Mouse (Mus musculus): Measurements from ENCODE around the gene Sobp. TPM values are rescaled to one million over a fixed set of nuclear protein-coding genes. Genes with fewer than 3 reads are reported as not detected.

Sobp gene
- polyA plus RNA-seq, 1 experiment from 2014 or later, result 15.1 TPM

DNA sequence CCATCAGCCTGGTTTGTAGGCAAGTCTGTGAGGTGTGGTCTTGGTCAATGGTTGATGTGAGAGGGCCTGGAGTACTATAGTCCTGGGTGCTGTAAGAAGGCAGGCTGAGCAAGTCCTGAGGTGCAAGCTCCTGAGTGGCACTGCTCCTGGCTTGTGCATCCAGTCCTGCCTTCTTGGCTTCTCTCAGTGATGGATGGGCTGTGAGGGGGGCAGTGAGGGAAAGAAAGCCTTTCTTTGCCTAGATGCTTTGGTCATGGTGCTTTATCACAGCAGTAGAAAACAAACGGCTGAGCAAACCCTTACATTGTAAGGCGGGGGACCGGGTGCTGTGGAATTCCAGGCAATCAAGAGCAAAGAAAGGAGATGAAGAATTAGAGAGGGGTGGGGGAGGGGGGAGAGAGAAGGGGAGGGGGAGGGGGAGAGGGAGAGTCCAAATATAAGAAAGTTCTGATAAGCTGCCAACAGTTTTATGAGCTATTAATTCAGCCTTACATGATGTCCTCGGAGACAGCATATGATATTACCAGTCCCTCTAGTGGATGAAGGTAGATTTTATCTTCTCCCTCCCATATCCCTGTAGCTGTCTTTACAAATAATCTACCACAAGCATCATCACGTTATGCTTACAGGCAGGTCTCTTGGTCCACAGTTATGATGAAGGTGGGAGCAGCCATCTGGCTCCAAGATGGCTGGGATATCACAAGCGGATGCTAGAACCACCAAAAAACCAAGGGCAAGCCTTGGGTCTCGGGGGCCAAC is 193.2 kb downstream of the Sobp start:
- Histone ChIP-seq H3K4me2 (replicated peaks) (no peak overlapping the region), H3K9me3 (no peaks in the 10 kb centered on the region), H3K36me3 (no peaks in the 10 kb centered on the region), H3K4me1 (no peaks in the 10 kb centered on the region), H3K9ac (replicated peaks) (no peak overlapping the region), H3K27ac (replicated peaks) (no peak overlapping the region), H3K27me3 (no peaks in the 10 kb centered on the region), H3K4me3 (no peak overlapping the region)
- no peak for ATAC-seq (replicated peaks)
- WGBS, result 65% methylated on average over 7 of the region's 7 CpGs

DNA sequence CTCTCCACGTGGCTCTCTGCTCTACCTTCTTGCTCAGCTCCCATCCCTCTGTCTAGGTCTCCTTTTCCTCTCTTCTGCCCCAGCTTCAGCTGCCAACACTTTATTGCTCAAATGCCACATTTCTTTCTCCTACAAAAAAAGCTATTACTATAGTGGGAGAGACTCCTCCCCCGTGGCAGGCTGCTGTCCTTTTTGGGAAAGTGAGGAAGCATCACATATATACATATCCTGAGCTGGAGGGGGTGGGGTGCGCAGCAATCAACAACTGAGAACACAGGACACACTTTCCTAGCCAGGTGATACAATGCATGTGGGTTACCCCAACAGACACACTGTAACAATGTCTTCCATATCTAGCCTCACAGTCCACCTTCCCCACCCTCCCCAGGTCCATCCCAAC is 196.0 kb downstream of the Sobp start:
- Histone ChIP-seq H3K9me3 (no peaks in the 10 kb centered on the region), H3K27ac (replicated peaks) (no peak overlapping the region), H3K36me3 (no peaks in the 10 kb centered on the region), H3K4me1 (no peaks in the 10 kb centered on the region), H3K9ac (replicated peaks) (no peak overlapping the region), H3K4me2 (replicated peaks) (no peak overlapping the region), H3K4me3 (no peak overlapping the region), H3K27me3 (no peaks in the 10 kb centered on the region)
- WGBS, result 58% methylated on average over 3 of the region's 3 CpGs
- ATAC-seq (replicated peaks), result no peak

DNA sequence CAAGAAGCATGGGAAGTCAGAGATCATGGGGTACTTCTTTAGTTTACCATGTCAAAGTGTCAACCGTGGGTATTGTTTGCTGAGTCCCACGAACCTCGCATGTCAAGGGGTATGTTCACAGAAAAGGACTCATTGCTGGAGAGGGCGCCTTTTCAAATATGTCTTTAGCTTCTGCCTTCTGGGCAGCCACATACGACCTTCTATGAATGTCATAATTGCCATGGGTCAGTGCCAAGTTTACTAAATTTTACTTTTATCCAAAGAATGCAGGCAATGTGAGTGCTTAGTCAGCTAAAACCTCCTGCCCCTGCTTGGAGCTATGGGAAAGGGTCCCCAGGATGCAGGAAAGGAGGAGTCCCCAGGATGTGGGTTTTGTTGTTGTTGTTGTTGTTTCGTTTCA is 197.8 kb downstream of the Sobp start:
- Histone ChIP-seq H3K4me1 (peaks cover 4% of the 10 kb centered on the region; the same call in 1 of the 2 replicates), H3K4me3 (no peak overlapping the region), H3K36me3 (no peaks in the 10 kb centered on the region), H3K27ac (replicated peaks) (no peak overlapping the region), H3K9ac (replicated peaks) (no peak overlapping the region), H3K9me3 (no peaks in the 10 kb centered on the region), H3K4me2 (replicated peaks) (no peak overlapping the region), H3K27me3 (no peaks in the 10 kb centered on the region)
- WGBS, result 86% methylated on average over 6 of the region's 6 CpGs
- ATAC-seq (replicated peaks), result no peak

- peaks cover 8% of the 10 kb centered on the region for H3K4me1 ChIP-seq
Measured at GRCm38 (mm10) chr10:42973537-42973936, 200.8 kb downstream of the Sobp start.

GRCm38 (mm10) chr10:42972504-42973172 is 201.7 kb downstream of the Sobp start:
- H3K27me3 ChIP-seq, result no peaks in the 10 kb centered on the region
- no peak overlapping the region for H3K4me3 ChIP-seq
- H3K9me3 ChIP-seq, result no peaks in the 10 kb centered on the region
- H3K4me2 ChIP-seq (replicated peaks), result no peak overlapping the region
- 28% methylated on average over 18 of the region's 18 CpGs for WGBS
- peak; percentile 84 for ATAC-seq (replicated peaks)
- H3K36me3 ChIP-seq, result no peaks in the 10 kb centered on the region
- H3K27ac ChIP-seq (replicated peaks), result no peak overlapping the region
- no peak overlapping the region for H3K9ac ChIP-seq (replicated peaks)
- H3K4me1 ChIP-seq, result peaks cover 8% of the 10 kb centered on the region

More at GRCm38 (mm10) chr10:42973537-42973936, 200.8 kb downstream of the Sobp start:
- Histone ChIP-seq H3K9me3 (no peaks in the 10 kb centered on the region), H3K27ac (replicated peaks) (peak overlapping the region; percentile 50), H3K36me3 (no peaks in the 10 kb centered on the region), H3K4me2 (replicated peaks) (no peak overlapping the region), H3K4me3 (no peak overlapping the region), H3K9ac (replicated peaks) (no peak overlapping the region), H3K27me3 (no peaks in the 10 kb centered on the region)
- 48% methylated on average over 4 of the region's 4 CpGs for WGBS
- ATAC-seq (replicated peaks), result no peak

- no peaks in the 10 kb centered on the region for H3K36me3 ChIP-seq
- H3K27ac ChIP-seq (replicated peaks), result peak overlapping the region; percentile 36
- no peaks in the 10 kb centered on the region for H3K27me3 ChIP-seq
- WGBS, result 6% methylated on average over 2 of the region's 2 CpGs
- no peak overlapping the region for H3K4me2 ChIP-seq (replicated peaks)
- ATAC-seq (replicated peaks), result no peak
- no peak overlapping the region for H3K9ac ChIP-seq (replicated peaks)
- H3K4me3 ChIP-seq, result no peak overlapping the region
- peaks cover 8% of the 10 kb centered on the region for H3K4me1 ChIP-seq
- H3K9me3 ChIP-seq, result no peaks in the 10 kb centered on the region
Measured at GRCm38 (mm10) chr10:42968332-42968731, 206.0 kb downstream of the Sobp start.

- H3K4me3 ChIP-seq, result no peak overlapping the region
- no peaks in the 10 kb centered on the region for H3K9me3 ChIP-seq
- no peak overlapping the region for H3K4me2 ChIP-seq (replicated peaks)
- H3K36me3 ChIP-seq, result no peaks in the 10 kb centered on the region
- H3K27ac ChIP-seq (replicated peaks), result no peak overlapping the region
- H3K27me3 ChIP-seq, result no peaks in the 10 kb centered on the region
- H3K9ac ChIP-seq (replicated peaks), result no peak overlapping the region
- peaks cover 8% of the 10 kb centered on the region for H3K4me1 ChIP-seq
- no peak for ATAC-seq (replicated peaks)
- WGBS, result 97% methylated on average over 2 of the region's 2 CpGs
Measured at GRCm38 (mm10) chr10:42963061-42963460, 211.3 kb downstream of the Sobp start.

- Histone ChIP-seq H3K27me3 (no peaks in the 10 kb centered on the region), H3K4me1 (peaks cover 12% of the 10 kb centered on the region), H3K9ac (replicated peaks) (no peak overlapping the region), H3K27ac (replicated peaks) (no peak overlapping the region), H3K4me2 (replicated peaks) (no peak overlapping the region), H3K9me3 (no peaks in the 10 kb centered on the region), H3K4me3 (no peak overlapping the region), H3K36me3 (no peaks in the 10 kb centered on the region)
- ATAC-seq (replicated peaks), result no peak
- 95% methylated on average over 13 of the region's 13 CpGs for WGBS
Measured at GRCm38 (mm10) chr10:42962655-42963054, 211.7 kb downstream of the Sobp start.

DNA sequence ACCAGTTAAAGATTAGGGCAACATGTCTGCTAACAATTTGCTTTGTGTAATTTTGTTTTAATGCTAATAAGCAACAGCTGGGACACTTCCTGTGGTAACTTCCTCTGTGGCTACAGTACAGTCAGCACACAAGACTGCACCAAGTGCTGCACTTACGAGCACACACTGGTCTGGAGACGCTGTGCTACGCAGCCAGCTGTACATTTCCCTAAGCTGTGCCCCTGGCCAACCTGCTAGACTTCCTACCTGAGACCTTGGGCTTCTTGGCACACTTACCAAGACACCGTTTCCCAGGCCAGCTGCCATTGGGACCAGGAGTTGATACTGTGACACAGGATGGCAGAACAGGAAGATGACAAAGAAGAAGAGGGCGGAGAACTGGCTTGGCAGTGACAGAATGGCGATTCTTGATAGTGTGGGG is 212.1 kb downstream of the Sobp start:
- Histone ChIP-seq H3K9me3 (no peaks in the 10 kb centered on the region), H3K36me3 (no peaks in the 10 kb centered on the region), H3K9ac (replicated peaks) (no peak overlapping the region), H3K4me3 (no peak overlapping the region), H3K27ac (replicated peaks) (no peak overlapping the region), H3K4me1 (peaks cover 14% of the 10 kb centered on the region), H3K4me2 (replicated peaks) (no peak overlapping the region), H3K27me3 (no peaks in the 10 kb centered on the region)
- WGBS, result 93% methylated on average over 6 of the region's 6 CpGs
- ATAC-seq (replicated peaks), result no peak

- WGBS, result 71% methylated on average over 6 of the region's 6 CpGs
- no peak overlapping the region for H3K27ac ChIP-seq (replicated peaks)
- no peak overlapping the region for H3K9ac ChIP-seq (replicated peaks)
- H3K36me3 ChIP-seq, result no peaks in the 10 kb centered on the region
- H3K27me3 ChIP-seq, result no peaks in the 10 kb centered on the region
- no peak for ATAC-seq (replicated peaks)
- peaks cover 14% of the 10 kb centered on the region for H3K4me1 ChIP-seq
- H3K9me3 ChIP-seq, result no peaks in the 10 kb centered on the region
- H3K4me2 ChIP-seq (replicated peaks), result no peak overlapping the region
- no peak overlapping the region for H3K4me3 ChIP-seq
Measured at GRCm38 (mm10) chr10:42961771-42962170, 212.6 kb downstream of the Sobp start.

DNA sequence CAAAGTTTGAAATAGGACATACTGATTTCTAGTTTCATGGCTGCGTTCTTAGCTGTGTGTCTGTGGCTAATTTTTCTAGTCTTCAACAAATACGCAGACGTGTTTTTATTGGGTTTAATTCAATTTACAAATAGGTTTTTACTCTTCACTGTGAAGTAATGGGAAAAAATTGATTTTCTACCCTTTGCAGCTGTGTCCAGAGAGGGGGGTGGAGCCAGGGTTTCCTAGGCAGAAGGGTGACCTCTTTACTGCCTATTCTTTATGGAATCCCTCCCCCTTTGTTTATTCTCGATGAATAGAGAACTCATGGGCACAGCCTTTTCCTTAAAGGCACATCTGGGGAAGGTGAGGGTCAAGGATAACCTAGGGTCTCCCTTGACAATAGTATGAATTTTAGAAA is 215.6 kb downstream of the Sobp start:
- 50% methylated on average over 4 of the region's 4 CpGs for WGBS
- Histone ChIP-seq H3K4me3 (peak overlapping the region; percentile 33; the same call in 1 of the 2 replicates), H3K9me3 (peaks cover 4% of the 10 kb centered on the region; the same call in 1 of the 2 replicates)

DNA sequence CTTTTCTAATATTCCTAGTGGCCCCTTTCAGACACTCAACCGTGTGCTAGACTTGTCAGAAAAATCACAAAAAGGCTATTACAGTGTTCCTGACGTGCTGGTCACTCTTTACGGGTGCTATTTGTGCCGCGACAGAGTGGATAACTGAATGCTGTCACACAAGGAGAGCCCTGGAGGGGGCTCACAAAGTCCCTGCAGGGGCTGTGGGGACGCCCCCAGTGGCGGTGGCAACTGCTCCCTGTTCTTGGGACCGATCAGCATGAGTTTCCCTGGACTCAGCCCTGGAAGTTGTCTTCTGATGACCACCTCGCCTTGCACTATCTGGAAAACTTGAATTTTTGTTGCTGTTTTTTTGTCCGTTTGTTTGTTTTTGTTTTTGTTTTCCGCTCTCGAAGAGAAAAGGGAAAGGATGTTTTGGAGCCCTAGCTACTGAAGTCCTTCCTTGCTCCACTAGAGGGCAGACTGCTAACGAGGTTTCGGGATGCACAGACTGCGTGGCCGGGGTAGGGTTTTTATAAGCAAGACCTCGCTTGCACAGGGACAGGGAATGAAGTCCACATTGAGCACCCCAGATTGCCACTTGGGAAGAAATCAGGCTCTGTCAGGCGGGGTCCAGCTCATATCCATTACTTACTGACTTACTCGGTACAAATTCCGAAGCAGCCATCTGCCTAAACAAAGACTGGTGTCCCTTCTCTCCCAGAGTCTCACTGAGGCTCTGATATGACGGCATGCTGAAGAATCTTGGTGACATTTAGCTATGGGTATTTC is 216.3 kb downstream of the Sobp start:
- no peaks in the 10 kb centered on the region for H3K36me3 ChIP-seq
- H3K27ac ChIP-seq (replicated peaks), result no peak overlapping the region
- no peaks in the 10 kb centered on the region for H3K27me3 ChIP-seq
- peak overlapping the region; percentile 46 for H3K4me2 ChIP-seq (replicated peaks)
- WGBS, result 2% methylated on average over 21 of the region's 21 CpGs
- peak overlapping the region; percentile 46 for H3K9ac ChIP-seq (replicated peaks)
- H3K4me1 ChIP-seq, result peaks cover 14% of the 10 kb centered on the region
- peak; percentile 91 for ATAC-seq (replicated peaks)
- H3K4me3 ChIP-seq, result peak overlapping the region; percentile 33
- H3K9me3 ChIP-seq, result peaks cover 4% of the 10 kb centered on the region; the same call in 1 of the 2 replicates

More for the DNA sequence above, 215.6 kb downstream of the Sobp start:
- peaks cover 14% of the 10 kb centered on the region for H3K4me1 ChIP-seq
- no peak overlapping the region; the same call in 1 of the 2 replicates for H3K9ac ChIP-seq (replicated peaks)
- 0 out of 2 replicates have a peak, but pooled peaks have one; percentile 26 for ATAC-seq (replicated peaks)
- no peak overlapping the region for H3K27ac ChIP-seq (replicated peaks)
- no peaks in the 10 kb centered on the region for H3K27me3 ChIP-seq
- H3K4me2 ChIP-seq (replicated peaks), result peak overlapping the region; percentile 46
- H3K36me3 ChIP-seq, result no peaks in the 10 kb centered on the region

Data from forebrain, embryonic 15.5 days (tissue).